Mouse (Mus musculus) liver (tissue): ENCODE measurements around the gene Camk2g.

Source experiments
- DNase-seq: peaks from one replicate; pipeline ENCODE4 v3.0.0-alpha.2; 2020; ENCODE audit warnings: mixed read lengths

Gene Camk2g

GRCm38 (mm10) chr14:20806116-20806840, 12.4 kb upstream of the Camk2g start:
- no peak for DNase-seq

GRCm38 (mm10) chr14:20804964-20805672, 11.2 kb upstream of the Camk2g start:
- DNase-seq: no peak

GRCm38 (mm10) chr14:20804481-20804880, 10.6 kb upstream of the Camk2g start:
- DNase-seq: no peak

- DNase-seq: peak; percentile 66
Measured at GRCm38 (mm10) chr14:20803606-20803938, 9.7 kb upstream of the Camk2g start.

GRCm38 (mm10) chr14:20802926-20803605, 9.2 kb upstream of the Camk2g start:
- no peak for DNase-seq

- peak; percentile 89 for DNase-seq
Measured at GRCm38 (mm10) chr14:20798761-20799160, 4.9 kb upstream of the Camk2g start.

GRCm38 (mm10) chr14:20798300-20798699, 4.4 kb upstream of the Camk2g start:
- DNase-seq: no peak

GRCm38 (mm10) chr14:20796643-20797042, 2.8 kb upstream of the Camk2g start:
- no peak for DNase-seq

- DNase-seq: no peak
Measured at GRCm38 (mm10) chr14:20796170-20796569, 2.3 kb upstream of the Camk2g start.

- no peak for DNase-seq
Measured at GRCm38 (mm10) chr14:20795423-20796152, 1.7 kb upstream of the Camk2g start.

- no peak for DNase-seq
Measured at GRCm38 (mm10) chr14:20794589-20794988, 701 bp upstream of the Camk2g start.

GRCm38 (mm10) chr14:20792922-20793757, 748 bp downstream of the Camk2g start:
- peak; percentile 61 for DNase-seq

- no peak for DNase-seq
Measured at GRCm38 (mm10) chr14:20792243-20792921, 1.5 kb downstream of the Camk2g start.

- no peak for DNase-seq
Measured at GRCm38 (mm10) chr14:20791511-20792242, 2.2 kb downstream of the Camk2g start.

- DNase-seq: no peak
Measured at GRCm38 (mm10) chr14:20790996-20791395, 2.9 kb downstream of the Camk2g start.

GRCm38 (mm10) chr14:20790445-20790844, 3.4 kb downstream of the Camk2g start:
- no peak for DNase-seq

- no peak for DNase-seq
Measured at GRCm38 (mm10) chr14:20789593-20789992, 4.3 kb downstream of the Camk2g start.

- no peak for DNase-seq
Measured at GRCm38 (mm10) chr14:20788151-20788550, 5.7 kb downstream of the Camk2g start.

GRCm38 (mm10) chr14:20786611-20787015, 7.3 kb downstream of the Camk2g start:
- DNase-seq: no peak

GRCm38 (mm10) chr14:20786020-20786419, 7.9 kb downstream of the Camk2g start:
- DNase-seq: no peak

- DNase-seq: peak; percentile 56
Measured at GRCm38 (mm10) chr14:20785231-20785630, 8.7 kb downstream of the Camk2g start.
